7 mouse cellular contexts compared by ENCODE assay signal in genomic region chr16:66086499-66086898, GRCm38 (mm10).
A peak's percentile ranks its signal among the peaks of the same experiment; 100 is the strongest.
DNase-seq lines count a peak whose midpoint lies in the region; ATAC-seq and TF ChIP-seq lines count a peak whose summit lies in the region.

No protein-coding gene starts in this region.

- H3K4me1 ChIP-seq in limb, embryonic 14.5 days (ENCODE audit: control insufficient read depth, insufficient read depth, low read length), result no peaks in the 10 kb centered on the region
- no peaks in the 10 kb centered on the region for H3K4me1 ChIP-seq in limb, embryonic 10.5 days

- no peak overlapping the region for H3K27ac ChIP-seq in limb, embryonic 14.5 days (replicated peaks; ENCODE audit: low read depth, low read length)
- H3K27ac ChIP-seq in limb, embryonic 10.5 days, result no peak overlapping the region

- no peak overlapping the region for H3K4me3 ChIP-seq in limb, embryonic 14.5 days (replicated peaks; ENCODE audit: low read length)
- no peak overlapping the region for H3K4me3 ChIP-seq in limb, embryonic 10.5 days

- CTCF ChIA-PET in Patski (lab: Charles Lee), result interaction anchor here (1.3 to 2.1 kb wide), 5 partner anchors 9 to 23 kb away, joined by 3 to 9 read pairs (median 4); no protein-coding TSS in a partner anchor

- TF ChIP-seq POLR2A in limb, embryonic 14.5 days (IDR thresholded peaks at IDR 0.05; ENCODE audit: borderline replicate concordance, extremely low read depth, insufficient read depth, insufficient read length), result no peak

- ATAC-seq in limb, embryonic 14.5 days (ENCODE audit: low FRiP score, low read depth), result no peak
- no peak for ATAC-seq in Patski

- TF ChIP-seq CTCF in Patski (IDR thresholded peaks at IDR 0.05), result peak; percentile 40

- WGBS in limb, embryonic 14.5 days, result 10% methylated on average over 1 of the region's 1 CpGs
- WGBS in limb, embryonic 10.5 days, result 23% methylated on average over 1 of the region's 1 CpGs

- DNase-seq in limb, embryonic 14.5 days (ENCODE audit: low spot score), result peak; percentile 38
- DNase-seq in limb, embryonic 10.5 days (ENCODE audit: low spot score), result no peak
- no peak for DNase-seq in Patski (ENCODE audit: low read depth, low spot score)
- DNase-seq in fibroblast of lung, adult 2 months (ENCODE audit: low read depth), result peak; percentile 14
- DNase-seq in mesoderm, embryonic 11.5 days (ENCODE audit: low read depth, low spot score), result peak; percentile 23
- no peak for DNase-seq in cerebellum, adult 18-20 months
- no peak for DNase-seq in lung, postnatal 14 days

- H3K4me2 ChIP-seq in limb, embryonic 14.5 days (replicated peaks; ENCODE audit: low read depth, low read length, severe bottlenecking), result no peak overlapping the region

- H3K9ac ChIP-seq in limb, embryonic 14.5 days (ENCODE audit: low read depth, low read length, severe bottlenecking), result no peak overlapping the region

- no peaks in the 10 kb centered on the region for H3K36me3 ChIP-seq in limb, embryonic 14.5 days (ENCODE audit: control insufficient read depth, insufficient read depth, low read length)
- no peaks in the 10 kb centered on the region for H3K36me3 ChIP-seq in limb, embryonic 10.5 days

- H3K9me3 ChIP-seq in limb, embryonic 14.5 days (ENCODE audit: control insufficient read depth, low read length), result no peaks in the 10 kb centered on the region
- no peaks in the 10 kb centered on the region for H3K9me3 ChIP-seq in limb, embryonic 10.5 days (replicated peaks)

- H3K27me3 ChIP-seq in limb, embryonic 14.5 days (ENCODE audit: control insufficient read depth, insufficient read depth, low read length), result no peaks in the 10 kb centered on the region
- no peaks in the 10 kb centered on the region for H3K27me3 ChIP-seq in limb, embryonic 10.5 days (ENCODE audit: low read depth, poor library complexity, severe bottlenecking)
- H3K27me3 ChIP-seq in Patski, result peaks cover 30% of the 10 kb centered on the region

- in situ Hi-C loops in Patski (cut with MboI; ENCODE audit: low pct_unique_long_range_greater_than_20kb), result no loop called here

- POLR2A ChIA-PET in Patski (lab: Charles Lee), result no interaction called here

Comparison
In these comparisons a context has a peak if more than half of its experiments do, and no peak if none do; other contexts are left out.
1. DNase-seq: peak in limb, embryonic 14.5 days (single experiment), fibroblast of lung, adult 2 months (single experiment) and mesoderm, embryonic 11.5 days (single experiment); none in limb, embryonic 10.5 days (single experiment), Patski (single experiment), cerebellum, adult 18-20 months (0 of 2) and lung, postnatal 14 days (single experiment).